Mouse (Mus musculus): ENCODE measurements around the gene Arhgap24.
A peak's percentile ranks its signal among the peaks of the same experiment; 100 is the strongest.

The Arhgap24 gene

DNA sequence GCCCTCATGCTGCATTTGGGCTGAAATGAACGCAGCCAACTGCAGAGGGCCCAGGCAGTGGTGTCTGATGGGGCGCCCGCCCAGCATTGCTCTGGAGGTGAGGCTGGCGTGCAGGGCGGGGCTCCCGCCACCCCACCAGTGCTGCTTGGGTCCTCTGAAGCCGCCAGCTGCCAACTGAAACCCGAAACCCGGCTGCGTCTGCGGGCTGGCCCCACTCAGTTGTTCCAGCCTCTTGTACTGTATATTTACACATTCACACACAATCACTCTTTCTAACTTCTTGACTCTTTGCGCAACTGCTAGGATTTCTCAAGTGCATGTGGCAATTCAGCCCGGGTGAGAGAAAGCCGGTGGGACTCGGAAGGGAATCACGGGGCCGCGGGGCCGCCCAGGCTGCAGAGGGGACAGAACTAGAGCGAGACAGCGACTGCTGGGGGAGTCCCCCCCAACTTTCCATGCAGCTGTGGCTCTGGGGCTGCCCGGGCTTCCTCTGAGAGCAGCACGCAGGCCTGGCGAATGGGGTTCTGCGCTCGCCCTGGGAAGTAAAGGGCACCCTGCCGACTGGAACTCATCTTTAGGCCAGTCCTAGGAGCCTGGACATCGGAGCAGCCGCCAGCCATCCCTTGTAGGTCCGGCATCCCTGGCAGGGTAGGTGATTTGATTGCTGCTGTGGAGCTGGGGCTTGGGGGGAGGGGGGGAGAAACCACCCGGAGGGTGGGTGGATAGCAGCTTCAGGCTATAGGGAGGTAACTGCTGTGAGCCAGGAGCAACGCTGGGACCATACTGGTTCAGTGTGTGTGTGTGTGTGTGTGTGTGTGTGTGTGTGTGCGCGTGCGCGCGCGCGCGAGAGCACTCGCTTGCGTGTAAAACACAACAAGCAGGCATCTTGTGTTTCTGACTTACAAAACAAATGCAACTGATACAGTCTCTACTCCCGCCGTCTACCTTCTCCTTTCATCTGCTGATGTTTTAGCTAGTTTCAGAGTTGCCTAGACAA, at the start of gene Arhgap24:
Arhgap24 (plus strand) TSS at position 177 of the 997 bp plus-strand sequence.
- DNase-seq (ENCODE audit: low read depth, low spot score): peak; percentile 72

- no peak for DNase-seq (ENCODE audit: low read depth, low spot score)
These were observed 47.0 kb upstream of the Arhgap24 start for GRCm38 (mm10) chr5:102434182-102434581.

GRCm38 (mm10) chr5:102436581-102436980, 44.6 kb upstream of the Arhgap24 start:
- DNase-seq (ENCODE audit: low read depth, low spot score): no peak

DNA sequence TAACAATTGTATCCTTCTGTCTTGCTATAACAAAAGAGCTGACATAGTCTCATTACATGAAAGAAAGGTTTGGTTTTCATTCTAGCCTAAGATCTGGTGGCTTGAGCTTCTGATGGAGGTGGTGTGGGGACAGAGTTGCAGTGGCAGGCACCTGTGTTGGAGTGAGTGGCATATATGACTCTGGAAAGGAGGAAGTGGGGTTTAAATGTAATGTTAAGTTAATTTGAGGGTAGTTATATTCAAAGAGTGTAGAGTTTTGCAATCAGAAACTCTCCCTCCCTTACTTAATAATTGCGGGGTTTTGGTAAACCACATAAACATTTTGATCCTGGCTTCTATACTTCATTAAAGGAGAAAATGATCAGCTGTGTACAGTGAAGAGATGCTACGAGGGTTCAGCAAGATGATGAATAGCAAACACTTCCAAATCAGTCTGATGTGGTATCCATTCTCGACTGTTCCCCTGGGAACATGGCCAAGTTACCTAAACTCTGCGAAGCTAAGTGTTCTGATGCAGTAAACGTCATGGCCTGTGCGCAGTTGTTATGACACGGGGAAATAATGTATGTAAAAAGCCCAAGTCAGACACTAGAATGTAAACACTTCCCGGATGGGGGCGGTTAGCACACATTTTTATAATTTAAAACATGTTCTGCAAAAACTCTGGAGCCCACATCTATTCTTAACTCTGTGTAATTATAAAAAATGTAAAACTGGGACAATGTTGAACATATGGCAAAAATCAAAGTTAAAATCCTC, 41.9 kb upstream of the Arhgap24 start:
- no peak for DNase-seq (ENCODE audit: low read depth, low spot score)

GRCm38 (mm10) chr5:102447436-102447835, 33.8 kb upstream of the Arhgap24 start:
- no peak for DNase-seq (ENCODE audit: low read depth, low spot score)

DNA sequence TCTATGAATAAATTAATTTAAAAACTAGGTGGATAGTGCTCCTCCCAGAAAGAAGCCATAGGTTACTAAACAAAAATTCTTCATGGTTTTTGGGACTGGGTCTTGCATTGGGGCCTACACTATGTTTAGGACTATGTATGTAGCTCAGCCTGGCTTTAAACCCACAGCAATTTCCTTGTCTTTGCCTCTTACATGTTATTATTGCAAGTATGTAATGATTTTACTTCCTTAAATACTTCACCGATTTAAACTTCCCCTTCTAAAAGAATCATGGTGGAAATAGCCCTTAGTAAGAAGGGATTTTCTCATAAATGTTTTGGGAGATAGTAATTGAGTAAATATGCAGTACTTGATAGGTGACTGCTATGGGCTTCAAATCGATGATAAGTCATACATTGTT, 30.3 kb upstream of the Arhgap24 start:
- DNase-seq (ENCODE audit: low read depth, low spot score): no peak

- no peak for DNase-seq (ENCODE audit: low read depth, low spot score)
These were observed 29.0 kb upstream of the Arhgap24 start for GRCm38 (mm10) chr5:102452079-102452797.

DNA sequence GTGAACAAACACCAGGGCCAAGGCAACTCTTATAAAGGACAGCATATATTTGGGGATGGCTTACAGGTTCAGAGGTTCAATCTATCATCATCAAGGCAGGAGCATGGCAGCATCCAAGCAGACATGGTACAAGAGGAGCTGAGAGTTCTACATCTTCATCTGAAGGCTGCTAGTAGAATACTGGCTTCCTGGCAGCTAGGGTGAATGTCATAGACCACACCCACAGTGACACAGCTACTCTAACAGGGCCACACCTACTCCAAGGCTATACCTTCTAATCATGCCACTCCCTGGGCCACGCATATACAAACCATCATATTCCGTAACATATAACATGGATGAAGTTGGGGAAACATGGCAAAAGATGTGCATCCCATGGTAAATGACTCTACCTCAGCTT, 27.9 kb upstream of the Arhgap24 start:
- no peak for DNase-seq (ENCODE audit: low read depth, low spot score)

DNA sequence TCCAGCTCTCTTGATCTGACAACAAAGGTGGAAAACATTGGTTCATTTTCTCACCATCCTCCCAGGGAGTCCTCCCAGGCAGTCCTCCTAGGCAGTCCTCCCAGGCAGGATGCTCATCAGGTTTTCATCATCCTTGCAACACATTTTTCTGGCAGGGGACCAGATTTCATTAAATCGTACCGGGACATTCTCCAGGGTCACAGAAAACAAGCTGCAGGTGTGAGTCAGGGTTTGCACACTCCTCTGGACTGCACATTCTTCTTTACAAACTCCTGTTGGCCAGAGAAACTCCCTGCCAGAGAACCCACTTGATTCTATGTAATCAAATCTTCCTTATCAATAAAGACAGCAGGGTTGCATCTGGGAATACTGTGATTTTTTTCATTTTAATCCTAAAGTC, 25.9 kb upstream of the Arhgap24 start:
- no peak for DNase-seq (ENCODE audit: low read depth, low spot score)

DNA sequence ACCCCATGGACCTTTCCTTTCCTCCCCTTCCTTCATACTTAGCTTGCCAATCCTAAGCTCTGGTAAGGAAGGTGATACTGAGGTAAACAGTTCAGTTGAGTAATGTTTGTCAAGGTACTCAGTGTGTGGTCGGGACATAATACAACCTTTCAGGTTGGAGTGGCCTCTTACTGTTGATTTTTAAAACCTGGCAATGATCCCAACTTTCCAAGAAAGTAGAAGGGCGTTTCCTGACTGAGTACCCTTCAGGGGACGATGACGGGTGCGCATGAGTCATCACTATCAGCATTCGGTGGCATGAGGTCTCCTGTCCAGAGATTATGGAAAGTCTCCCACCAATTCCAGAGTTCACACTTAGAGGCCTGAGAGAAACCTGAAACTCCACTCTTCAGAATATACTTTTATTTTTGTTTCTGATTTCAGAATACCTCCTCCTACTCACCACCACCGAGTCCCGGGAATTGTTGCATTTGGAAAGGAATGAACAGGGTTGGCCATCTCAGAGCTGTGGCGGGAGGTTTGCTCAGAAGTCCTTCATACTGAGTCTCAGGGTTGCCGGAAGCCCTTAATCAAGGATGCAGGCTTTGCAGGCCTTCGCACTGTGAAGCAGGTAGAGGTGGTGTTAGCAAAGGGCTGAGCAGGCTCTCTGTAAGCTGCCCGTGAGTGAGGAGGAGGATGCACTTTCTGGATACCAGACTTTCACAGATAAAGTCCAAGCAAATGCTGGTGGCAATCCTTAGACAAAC, 20.6 kb upstream of the Arhgap24 start:
- DNase-seq (ENCODE audit: low read depth, low spot score): no peak

DNA sequence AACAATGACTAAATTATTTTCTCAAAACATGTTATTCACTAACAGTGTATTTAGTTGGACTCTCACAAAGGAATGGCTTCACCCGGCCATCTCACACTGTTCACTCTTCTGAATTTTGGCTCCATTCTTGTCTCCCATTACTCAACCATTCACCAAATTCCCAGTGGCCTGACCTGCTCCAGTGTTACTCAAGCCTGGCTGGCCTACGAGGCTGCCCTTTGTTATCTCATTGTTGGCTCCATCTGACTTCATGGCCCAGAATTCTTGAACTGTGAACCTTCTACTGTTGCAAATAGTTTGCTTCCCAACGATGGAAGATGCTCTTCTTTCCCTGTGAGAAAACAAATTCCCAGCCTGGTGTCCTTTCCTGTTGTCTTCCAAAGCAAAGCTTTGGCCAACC, 18.2 kb upstream of the Arhgap24 start:
- DNase-seq (ENCODE audit: low read depth, low spot score): no peak

- DNase-seq (ENCODE audit: low read depth, low spot score): no peak
These were observed 15.8 kb upstream of the Arhgap24 start for GRCm38 (mm10) chr5:102465372-102465771.

DNA sequence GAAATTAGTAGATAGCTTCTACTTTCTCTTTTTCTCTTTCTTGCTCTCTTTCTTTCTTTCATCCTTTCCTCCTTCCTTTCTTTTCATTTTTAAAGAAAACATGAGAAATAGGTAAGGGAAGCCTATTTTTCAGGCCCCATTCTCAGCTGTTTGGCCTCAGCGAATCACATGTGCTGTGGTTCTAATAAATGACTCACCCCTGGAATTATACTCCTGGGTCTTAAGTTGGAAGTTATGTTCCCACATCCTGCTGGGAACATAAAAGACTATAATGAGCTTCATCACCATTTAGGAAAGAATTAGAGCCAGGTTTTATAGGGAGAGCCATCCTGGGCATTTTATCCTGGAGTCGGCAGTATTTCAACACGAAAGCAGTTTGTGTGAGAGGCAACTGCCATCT, 12.9 kb upstream of the Arhgap24 start:
- no peak for DNase-seq (ENCODE audit: low read depth, low spot score)

DNA sequence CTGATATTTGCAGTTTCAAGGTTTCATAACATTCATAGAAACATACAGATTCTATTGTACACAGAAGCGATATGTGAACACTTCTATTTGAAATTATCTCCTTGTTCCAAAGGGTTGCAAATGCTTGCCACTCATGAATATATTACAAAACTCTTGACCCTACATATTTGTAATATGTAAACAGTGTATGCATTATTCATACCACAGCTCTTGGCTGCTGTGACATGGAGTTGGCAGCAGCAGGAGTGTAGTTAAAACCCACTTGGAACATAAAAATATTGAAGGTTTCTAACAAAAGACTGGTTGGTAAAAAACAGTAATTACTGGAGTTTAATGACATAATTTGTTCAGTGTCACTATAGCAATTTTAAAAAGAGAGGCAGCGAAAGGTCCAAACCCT, 10.9 kb upstream of the Arhgap24 start:
- DNase-seq (ENCODE audit: low read depth, low spot score): no peak

DNA sequence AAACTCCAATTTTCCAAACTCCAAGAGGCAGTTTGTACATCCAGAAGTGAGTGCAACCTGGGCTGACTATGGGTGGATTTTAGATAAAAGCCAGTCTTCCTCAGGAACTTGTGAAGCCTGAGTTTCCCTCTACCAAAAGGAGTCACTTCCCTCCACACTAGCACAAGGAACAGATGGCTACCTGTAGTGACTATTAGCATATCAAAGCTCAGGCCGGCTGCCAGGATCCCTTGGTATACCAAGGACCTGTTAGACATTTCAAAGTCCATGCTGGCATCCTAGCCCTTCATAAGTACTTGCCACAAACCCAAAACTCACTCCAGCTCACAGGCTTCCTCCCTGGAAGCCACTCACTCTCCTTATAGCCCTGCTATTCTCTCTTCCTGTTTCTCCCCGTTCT, 3.1 kb upstream of the Arhgap24 start:
- DNase-seq (ENCODE audit: low read depth, low spot score): peak; percentile 38

- no peak for DNase-seq (ENCODE audit: low read depth, low spot score)
These were observed 2.2 kb downstream of the Arhgap24 start for GRCm38 (mm10) chr5:102483285-102483975.

DNA sequence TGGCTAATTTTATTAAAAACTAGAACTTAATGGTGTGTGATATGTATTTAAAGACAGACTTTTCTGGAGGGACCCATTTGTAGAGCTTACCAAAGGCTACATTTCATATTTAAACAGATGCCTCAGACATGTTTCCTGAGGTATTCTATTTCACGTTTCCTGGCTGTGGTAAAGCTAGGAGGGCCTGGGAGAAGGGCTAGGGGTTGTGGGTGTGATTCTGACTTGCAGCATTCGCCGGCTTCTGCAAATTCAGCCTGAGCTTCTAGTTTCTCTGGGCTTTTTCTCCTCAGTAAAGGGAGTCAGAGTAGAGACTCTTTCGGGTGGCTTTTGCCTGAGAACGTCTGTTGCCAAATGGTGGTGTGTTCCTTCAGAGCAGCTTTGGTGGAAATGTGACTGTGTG, 10.4 kb downstream of the Arhgap24 start:
- no peak for DNase-seq (ENCODE audit: low read depth, low spot score)

GRCm38 (mm10) chr5:102492152-102492551, 11.0 kb downstream of the Arhgap24 start:
- no peak for DNase-seq (ENCODE audit: low read depth, low spot score)

DNA sequence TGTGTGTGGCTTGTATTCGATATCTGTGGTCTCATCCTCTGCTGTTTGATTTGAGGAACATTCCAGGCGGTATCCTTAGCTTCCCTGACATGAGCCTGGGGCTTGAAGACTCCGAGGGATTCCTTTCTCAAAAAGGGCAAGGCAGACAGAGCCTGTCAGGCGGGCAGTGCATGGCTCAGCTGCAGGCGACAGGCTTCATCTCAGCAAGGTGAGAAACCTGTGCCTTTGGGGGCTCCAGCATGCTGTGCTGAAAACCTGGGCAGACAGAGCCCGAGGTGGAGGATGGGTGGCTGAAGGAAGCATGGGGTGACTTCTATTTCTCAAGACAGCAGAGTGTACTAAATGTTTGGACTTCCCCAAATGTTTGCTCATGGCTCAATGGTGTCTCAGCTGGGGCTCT, 13.6 kb downstream of the Arhgap24 start:
- DNase-seq (ENCODE audit: low read depth, low spot score): no peak

- DNase-seq (ENCODE audit: low read depth, low spot score): no peak
These were observed 16.0 kb downstream of the Arhgap24 start for GRCm38 (mm10) chr5:102497205-102497604.

DNA sequence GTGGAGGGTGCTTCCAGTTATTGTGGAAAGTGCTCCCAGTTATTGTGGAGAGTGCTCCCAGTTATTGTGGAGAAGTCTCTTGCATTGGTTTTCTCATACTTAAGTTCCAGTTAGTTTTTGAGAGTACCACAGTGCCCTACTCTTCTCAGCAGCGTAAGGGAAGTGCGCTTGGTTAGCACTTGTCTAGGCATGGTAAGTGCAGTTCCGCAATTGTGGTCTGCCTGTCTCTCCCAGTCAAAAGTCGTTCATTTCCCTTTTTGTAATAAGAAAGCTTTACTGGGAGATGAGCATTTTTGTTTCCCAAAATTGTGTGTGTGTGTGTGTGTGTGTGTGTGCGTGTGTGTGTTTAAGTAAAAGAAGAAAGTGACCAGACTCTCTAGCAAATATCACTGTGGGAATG, 17.6 kb downstream of the Arhgap24 start:
- no peak for DNase-seq (ENCODE audit: low read depth, low spot score)

All from ZHBTc4 (cell line).